8 mouse cellular contexts compared by ENCODE assay signal in genomic region chr10:108445606-108446005, GRCm38 (mm10).
DNase-seq lines count a peak whose midpoint lies in the region; ATAC-seq and TF ChIP-seq lines count a peak whose summit lies in the region.

No protein-coding gene starts in this region.

- no peak overlapping the region for H3K9ac ChIP-seq in hindbrain, embryonic 13.5 days
- no peak overlapping the region for H3K9ac ChIP-seq in limb, embryonic 13.5 days
- 0 out of 2 replicates have a peak overlapping the region, but pooled peaks have one; percentile 18 for H3K9ac ChIP-seq in stomach, postnatal 0 days (ENCODE audit: low read length)

- TF ChIP-seq CTCF in stomach, postnatal 0 days (IDR thresholded peaks at IDR 0.05; ENCODE audit: low read depth): no peak

- 0 out of 2 replicates have a peak overlapping the region, but pooled peaks have one; percentile 0 for H3K27ac ChIP-seq in hindbrain, embryonic 13.5 days
- no peak overlapping the region for H3K27ac ChIP-seq in hindbrain, embryonic 10.5 days
- no peak overlapping the region for H3K27ac ChIP-seq in limb, embryonic 13.5 days
- H3K27ac ChIP-seq in stomach, postnatal 0 days (replicated peaks): peak overlapping the region; percentile 75

- no peak overlapping the region for H3K4me3 ChIP-seq in hindbrain, embryonic 13.5 days
- no peak overlapping the region for H3K4me3 ChIP-seq in hindbrain, embryonic 10.5 days
- 0 out of 2 replicates have a peak overlapping the region, but pooled peaks have one; percentile 46 for H3K4me3 ChIP-seq in limb, embryonic 13.5 days
- H3K4me3 ChIP-seq in stomach, postnatal 0 days (ENCODE audit: low read depth, low read length): peak overlapping the region; percentile 33

- no peaks in the 10 kb centered on the region for H3K36me3 ChIP-seq in hindbrain, embryonic 13.5 days
- no peaks in the 10 kb centered on the region for H3K36me3 ChIP-seq in hindbrain, embryonic 10.5 days
- H3K36me3 ChIP-seq in limb, embryonic 13.5 days: no peaks in the 10 kb centered on the region
- no peaks in the 10 kb centered on the region for H3K36me3 ChIP-seq in stomach, postnatal 0 days (ENCODE audit: control insufficient read depth, insufficient read depth, low read length)

- no peak overlapping the region for H3K4me2 ChIP-seq in hindbrain, embryonic 13.5 days
- H3K4me2 ChIP-seq in limb, embryonic 13.5 days (replicated peaks): peak overlapping the region; percentile 69
- H3K4me2 ChIP-seq in stomach, postnatal 0 days (replicated peaks; ENCODE audit: low read depth): peak overlapping the region; percentile 57

- TF ChIP-seq EP300 in stomach, postnatal 0 days (optimal IDR thresholded peaks at IDR 0.05): no peak

- 73% methylated on average over 10 of the region's 10 CpGs for WGBS in hindbrain, embryonic 13.5 days
- 79% methylated on average over 10 of the region's 10 CpGs for WGBS in hindbrain, embryonic 10.5 days
- WGBS in limb, embryonic 13.5 days: 76% methylated on average over 10 of the region's 10 CpGs
- 12% methylated on average over 10 of the region's 10 CpGs for WGBS in stomach, postnatal 0 days

- no peak for ATAC-seq in hindbrain, embryonic 13.5 days (ENCODE audit: low FRiP score)
- ATAC-seq in limb, embryonic 13.5 days (ENCODE audit: low FRiP score, low read depth): no peak
- ATAC-seq in stomach, postnatal 0 days (ENCODE audit: low FRiP score, low TSS enrichment): peak; percentile 55

- no peak for DNase-seq in hindbrain, embryonic 10.5 days (ENCODE audit: low spot score)
- peak; percentile 30 for DNase-seq in ovary, postnatal 36 days (ENCODE audit: low spot score)
- no peak for DNase-seq in ovary, postnatal 10 days (ENCODE audit: low spot score)
- DNase-seq in stomach, postnatal 0 days (ENCODE audit: low spot score): no peak
- DNase-seq in B cell, adult 2 months: no peak
- no peak for DNase-seq in retina, postnatal 1 day

- H3K4me1 ChIP-seq in hindbrain, embryonic 13.5 days (replicated peaks): peaks cover 14% of the 10 kb centered on the region
- peaks cover 25% of the 10 kb centered on the region for H3K4me1 ChIP-seq in hindbrain, embryonic 10.5 days (replicated peaks)
- H3K4me1 ChIP-seq in limb, embryonic 13.5 days: peaks cover 4% of the 10 kb centered on the region
- H3K4me1 ChIP-seq in stomach, postnatal 0 days (replicated peaks; ENCODE audit: control insufficient read depth, insufficient read depth): peaks cover 6% of the 10 kb centered on the region; the same call in 1 of the 2 replicates

- no peaks in the 10 kb centered on the region for H3K27me3 ChIP-seq in hindbrain, embryonic 13.5 days
- no peaks in the 10 kb centered on the region for H3K27me3 ChIP-seq in hindbrain, embryonic 10.5 days (ENCODE audit: insufficient read depth, poor library complexity, severe bottlenecking)
- no peaks in the 10 kb centered on the region for H3K27me3 ChIP-seq in limb, embryonic 13.5 days
- H3K27me3 ChIP-seq in stomach, postnatal 0 days (ENCODE audit: control insufficient read depth, insufficient read depth, low read length): no peaks in the 10 kb centered on the region

- no peaks in the 10 kb centered on the region for H3K9me3 ChIP-seq in hindbrain, embryonic 13.5 days
- no peaks in the 10 kb centered on the region for H3K9me3 ChIP-seq in hindbrain, embryonic 10.5 days
- H3K9me3 ChIP-seq in limb, embryonic 13.5 days: no peaks in the 10 kb centered on the region
- H3K9me3 ChIP-seq in stomach, postnatal 0 days (ENCODE audit: control insufficient read depth, low read length): no peaks in the 10 kb centered on the region

Comparison
In these comparisons a context has a peak if more than half of its experiments do, and no peak if none do; other contexts are left out.
1. H3K27ac ChIP-seq: peak in hindbrain, embryonic 13.5 days (single experiment) and stomach, postnatal 0 days (single experiment); none in hindbrain, embryonic 10.5 days (single experiment) and limb, embryonic 13.5 days (single experiment).
2. H3K4me3 ChIP-seq: peak in limb, embryonic 13.5 days (single experiment) and stomach, postnatal 0 days (single experiment); none in hindbrain, embryonic 13.5 days (single experiment) and hindbrain, embryonic 10.5 days (single experiment).